Mouse (Mus musculus) c-Kit-positive CD71-negative TER-119-negative erythroid progenitor cells, embryonic 14.5 days (primary cell): ENCODE data around the gene Arg2.

ENCODE experiments used
- DNase-seq: peaks from one replicate; pipeline ENCODE4 v3.0.0-alpha.2; 2013; ENCODE audit warnings: low read depth

The Arg2 gene

GRCm38 (mm10) chr12:79130299-79131177 lies at the start of gene Arg2:
Arg2 (plus strand) TSS chr12:79130777.
- peak; percentile 59 for DNase-seq

DNA sequence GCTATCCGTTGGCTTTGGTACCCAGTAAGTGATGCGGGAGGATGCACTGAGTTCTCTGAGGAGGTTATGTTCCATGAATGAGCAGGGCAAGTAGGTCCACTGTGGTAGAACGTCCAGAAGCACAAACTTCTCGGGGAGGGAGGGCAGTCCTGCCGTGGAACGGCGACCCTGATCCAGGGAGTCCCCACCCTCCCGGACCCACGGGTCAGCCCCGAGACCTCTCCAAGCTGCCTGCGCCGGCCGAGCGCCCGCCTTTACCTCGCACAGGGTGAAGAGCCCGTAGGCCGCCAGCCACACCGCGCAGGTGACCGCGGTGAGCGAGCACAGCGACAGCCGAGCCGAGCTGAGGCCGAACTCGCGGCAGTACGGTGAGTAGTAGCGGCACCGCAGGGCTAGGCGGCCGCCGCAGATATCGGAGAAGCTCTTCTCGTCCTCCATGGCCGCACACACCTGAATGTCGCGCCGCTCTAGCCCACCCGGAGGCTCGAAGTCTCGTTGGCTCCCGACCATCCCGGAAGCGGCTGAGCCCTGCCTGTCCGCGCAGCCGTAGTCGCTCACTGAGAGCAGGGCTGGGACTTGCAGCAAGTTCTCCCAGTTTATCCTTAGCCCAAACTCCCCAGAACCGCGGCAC lies 41.3 kb upstream of the Arg2 start, which contains the start of gene Pigh:
TSS of gene Pigh (minus strand) at position 470 of the 631 bp plus-strand sequence.
- peak; percentile 78 for DNase-seq

DNA sequence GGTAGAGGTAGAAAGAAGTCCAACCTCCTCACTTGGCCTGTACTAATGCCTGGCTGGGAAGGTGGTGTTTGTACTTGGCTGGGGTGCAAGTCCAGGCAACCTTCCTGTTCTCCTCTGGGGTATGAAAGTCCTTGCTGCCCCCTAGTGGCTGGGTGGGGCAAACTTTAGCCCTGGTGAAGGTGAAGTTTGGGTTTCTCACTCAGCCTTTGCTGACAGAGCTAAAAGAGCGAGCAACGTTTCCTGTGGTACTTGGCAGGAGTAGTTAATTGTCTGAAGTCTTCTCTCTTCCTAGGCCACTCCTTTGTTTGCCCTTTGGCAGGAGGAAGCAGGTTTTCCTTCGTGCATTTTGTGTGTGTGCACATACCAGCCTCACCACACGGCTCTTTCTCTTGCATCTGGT lies 38.0 kb upstream of the Arg2 start:
- DNase-seq = peak; percentile 46

DNA sequence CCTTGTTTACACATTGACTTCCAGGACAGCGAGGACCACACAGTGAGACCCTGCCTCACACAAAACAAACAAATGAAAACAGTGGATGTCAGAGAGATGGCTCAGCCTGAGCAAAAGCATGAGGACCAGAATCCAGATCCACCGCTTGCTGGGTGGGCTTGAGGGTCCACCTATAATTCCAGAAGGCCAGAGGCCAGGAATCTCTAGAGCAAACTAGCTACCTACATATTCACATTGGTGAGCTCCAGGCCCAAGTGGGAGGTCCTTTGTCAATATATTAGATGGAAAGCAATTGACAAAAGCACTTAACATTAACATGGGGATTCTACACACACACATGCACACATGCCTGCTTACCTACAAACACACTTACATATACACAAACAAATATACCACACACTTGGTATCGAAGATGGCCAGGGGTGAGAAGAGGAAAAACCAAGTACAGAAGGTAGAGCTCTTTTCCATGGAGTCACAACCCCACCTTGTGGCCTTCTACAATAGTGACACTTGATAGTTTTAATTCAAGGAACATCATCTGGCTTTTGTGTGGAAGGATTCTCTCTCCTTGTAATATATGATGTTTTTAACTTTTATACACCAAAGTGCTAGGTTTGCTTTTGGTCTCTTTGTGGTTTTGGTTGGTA lies 33.3 kb upstream of the Arg2 start:
- peak; percentile 43 for DNase-seq

- no peak for DNase-seq
These were observed 26.8 kb upstream of the Arg2 start for GRCm38 (mm10) chr12:79103773-79104172.

DNA sequence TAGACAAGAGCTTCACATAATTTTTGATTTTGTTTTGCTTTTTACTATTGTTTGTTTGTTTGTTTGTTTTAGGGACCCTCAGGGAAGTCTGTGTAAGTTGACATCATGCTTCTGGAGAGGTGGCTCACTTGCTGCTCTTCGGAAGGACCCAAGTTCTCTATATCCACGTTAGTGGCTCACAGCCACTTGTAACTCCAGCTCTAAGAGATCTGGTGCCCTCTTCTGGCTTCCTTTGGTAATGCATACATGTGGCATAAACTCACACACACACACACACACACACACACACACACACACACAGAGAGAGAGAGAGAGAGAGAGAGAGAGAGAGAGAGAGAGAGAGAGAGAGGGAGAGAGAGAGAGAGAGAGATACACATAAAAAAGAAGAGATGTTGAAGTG lies 26.0 kb upstream of the Arg2 start:
- no peak for DNase-seq

DNA sequence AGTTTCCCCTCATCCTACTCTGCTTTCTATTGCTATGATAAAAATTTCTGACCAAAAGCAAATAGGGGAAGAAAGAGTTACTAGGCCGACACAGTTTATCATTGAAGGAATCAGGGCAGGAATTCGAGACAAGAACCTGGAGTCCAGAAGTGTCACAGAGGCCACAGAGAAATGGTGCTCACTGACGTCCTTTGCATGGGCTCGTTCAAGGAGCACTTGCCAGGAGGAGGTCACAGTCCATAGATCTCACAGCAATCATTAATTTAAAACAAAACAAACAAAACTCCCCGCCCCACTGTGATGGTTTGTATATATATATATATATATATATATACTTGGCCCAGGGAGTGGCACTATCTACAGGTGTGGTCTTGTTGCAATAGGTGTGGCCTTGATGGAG lies 25.3 kb upstream of the Arg2 start:
- no peak for DNase-seq

DNA sequence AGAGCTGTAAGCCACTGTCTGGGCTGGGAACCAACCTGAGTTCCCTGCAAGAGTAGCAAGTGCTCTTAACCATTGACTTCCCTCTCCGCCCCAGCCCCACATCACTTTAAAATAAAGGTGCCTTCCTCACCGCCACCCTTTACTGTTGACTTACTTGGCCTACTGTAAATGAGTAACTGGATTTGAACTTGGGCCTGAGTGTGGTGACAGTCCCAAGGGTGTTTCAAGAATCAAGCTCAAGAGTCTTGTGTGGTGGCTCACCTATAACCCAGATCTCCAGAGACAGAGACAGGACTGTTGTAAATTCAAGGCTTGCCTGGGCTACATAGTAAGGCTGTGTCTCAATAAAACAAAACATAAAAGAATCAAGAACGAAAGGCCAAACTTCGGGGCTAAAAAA lies 11.6 kb upstream of the Arg2 start:
- no peak for DNase-seq

GRCm38 (mm10) chr12:79122820-79123219 lies 7.8 kb upstream of the Arg2 start:
- DNase-seq = no peak

GRCm38 (mm10) chr12:79131178-79131675 lies 650 bp downstream of the Arg2 start:
- no peak for DNase-seq

- peak; percentile 24 for DNase-seq
These were observed 1.3 kb downstream of the Arg2 start for GRCm38 (mm10) chr12:79131706-79132460.

DNA sequence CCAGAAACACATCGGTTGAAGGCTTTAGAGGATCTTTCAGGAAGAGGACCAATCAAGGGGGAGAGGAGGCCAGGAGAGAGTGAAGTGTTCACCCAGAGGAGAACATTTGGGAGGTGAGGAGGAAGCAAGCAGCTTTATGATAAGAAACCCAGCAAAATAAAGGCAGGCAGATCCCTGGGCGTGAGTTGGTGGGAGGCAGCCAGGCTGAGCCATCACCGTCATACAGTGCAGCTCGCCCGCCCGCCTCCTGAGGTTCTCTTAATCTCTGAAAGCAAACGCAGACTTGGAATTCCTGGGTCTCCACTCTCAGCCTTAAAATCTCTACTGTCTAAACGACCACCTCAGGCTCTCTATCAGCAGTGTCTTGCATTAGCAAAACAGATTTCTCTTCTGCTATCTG lies 4.1 kb downstream of the Arg2 start:
- no peak for DNase-seq

- no peak for DNase-seq
These were observed 4.5 kb downstream of the Arg2 start for GRCm38 (mm10) chr12:79135105-79135504.

DNA sequence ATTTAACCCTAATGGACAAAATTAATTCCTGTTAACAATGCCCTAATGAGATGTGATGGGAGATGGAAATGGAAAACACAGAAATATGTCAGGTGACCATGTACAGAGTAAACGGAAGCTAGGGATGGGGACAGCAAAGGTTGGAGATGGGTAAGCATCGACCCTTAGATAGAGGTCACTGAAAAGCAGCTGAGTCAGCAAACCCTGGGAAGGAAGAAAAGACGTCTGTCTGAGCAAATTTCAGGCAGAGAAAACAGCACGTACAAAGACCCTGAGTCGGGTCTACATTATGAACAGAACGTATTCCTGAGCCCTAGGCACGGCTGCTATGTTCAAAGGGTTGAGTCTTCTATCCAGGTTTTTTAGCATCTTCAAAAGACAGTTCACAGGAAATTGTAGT lies 6.4 kb downstream of the Arg2 start:
- DNase-seq = no peak

DNA sequence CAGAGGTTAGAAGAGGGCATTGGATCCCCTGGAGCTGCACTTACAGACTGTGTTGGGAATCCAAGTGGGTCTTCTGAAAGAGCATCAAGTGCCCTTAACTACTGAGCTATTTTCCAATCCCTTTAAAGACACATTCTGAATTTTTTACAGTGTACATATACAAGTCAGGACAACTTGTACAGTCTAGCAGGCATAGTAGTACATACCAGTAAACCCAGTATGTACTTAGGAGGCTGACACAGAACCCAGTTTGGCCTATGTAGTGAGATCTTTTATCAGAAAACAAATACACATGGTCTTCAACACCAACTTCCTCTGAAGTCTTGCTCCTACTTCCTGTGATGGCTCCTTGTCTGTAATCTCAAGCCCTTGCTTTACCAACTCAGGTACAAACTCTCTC lies 8.4 kb downstream of the Arg2 start:
- no peak for DNase-seq

- DNase-seq = no peak
These were observed 8.8 kb downstream of the Arg2 start for GRCm38 (mm10) chr12:79139417-79139816.

- no peak for DNase-seq
These were observed 10.2 kb downstream of the Arg2 start for GRCm38 (mm10) chr12:79140811-79141210.

DNA sequence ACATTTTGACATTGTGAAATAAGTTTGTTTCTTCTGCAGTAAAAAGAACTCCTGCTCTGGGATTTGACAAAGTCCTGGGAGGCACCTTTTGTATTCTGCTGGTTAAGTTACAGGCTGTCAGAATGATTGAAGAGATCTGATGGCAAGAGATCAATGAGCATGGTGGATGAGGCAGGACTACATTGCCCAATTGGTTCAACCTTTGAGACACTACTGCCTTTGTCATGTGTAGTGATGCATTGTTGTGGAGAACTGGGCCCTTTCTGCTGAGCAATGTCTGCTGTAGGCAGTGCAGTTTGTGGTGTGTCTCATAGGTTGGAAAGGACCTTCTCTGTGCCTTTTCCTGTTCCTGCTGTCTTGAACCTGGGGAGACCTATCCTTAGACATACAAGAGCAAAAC lies 10.8 kb downstream of the Arg2 start:
- DNase-seq = no peak

GRCm38 (mm10) chr12:79149653-79150052 lies 19.1 kb downstream of the Arg2 start:
- no peak for DNase-seq

- DNase-seq = no peak
These were observed 32.3 kb downstream of the Arg2 start for GRCm38 (mm10) chr12:79162876-79163275.

- no peak for DNase-seq
These were observed 38.6 kb downstream of the Arg2 start for GRCm38 (mm10) chr12:79169173-79169572.

- DNase-seq = no peak
These were observed 39.8 kb downstream of the Arg2 start for GRCm38 (mm10) chr12:79170421-79170820.
